Mouse (Mus musculus): ENCODE measurements around the gene Banp.

Gene Banp

DNA sequence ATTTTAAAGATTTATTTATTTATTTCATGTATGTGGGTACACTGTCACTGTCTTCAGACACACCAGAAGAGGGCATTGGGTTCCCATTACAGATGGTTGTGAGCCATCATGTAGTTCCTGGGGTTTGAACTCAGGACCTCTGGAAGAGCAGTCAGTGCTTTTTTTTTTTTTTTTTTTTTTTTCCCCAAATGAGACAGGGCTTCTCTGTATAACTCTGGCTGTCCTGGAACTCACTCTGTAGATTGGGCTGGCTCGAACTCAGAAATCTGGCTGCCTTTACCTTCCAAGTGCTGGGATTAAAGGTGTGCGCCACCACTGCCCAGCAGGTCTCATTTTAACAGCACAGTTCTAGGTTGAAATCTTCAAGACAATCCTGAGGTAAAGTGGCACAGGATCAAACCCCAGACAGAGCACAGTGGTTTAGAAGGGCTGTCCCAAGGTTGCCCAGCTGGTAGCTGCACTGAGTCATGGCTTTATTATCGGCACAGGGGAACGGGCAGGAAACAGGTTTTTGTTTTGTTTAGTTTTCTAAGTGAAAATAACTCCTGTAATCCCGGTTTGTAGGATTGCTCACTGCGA, at the start of gene Banp:
TSS of gene Banp (plus strand) at position 529 of the 579 bp plus-strand sequence.
- no peak for DNase-seq (ENCODE audit: low read depth)

DNA sequence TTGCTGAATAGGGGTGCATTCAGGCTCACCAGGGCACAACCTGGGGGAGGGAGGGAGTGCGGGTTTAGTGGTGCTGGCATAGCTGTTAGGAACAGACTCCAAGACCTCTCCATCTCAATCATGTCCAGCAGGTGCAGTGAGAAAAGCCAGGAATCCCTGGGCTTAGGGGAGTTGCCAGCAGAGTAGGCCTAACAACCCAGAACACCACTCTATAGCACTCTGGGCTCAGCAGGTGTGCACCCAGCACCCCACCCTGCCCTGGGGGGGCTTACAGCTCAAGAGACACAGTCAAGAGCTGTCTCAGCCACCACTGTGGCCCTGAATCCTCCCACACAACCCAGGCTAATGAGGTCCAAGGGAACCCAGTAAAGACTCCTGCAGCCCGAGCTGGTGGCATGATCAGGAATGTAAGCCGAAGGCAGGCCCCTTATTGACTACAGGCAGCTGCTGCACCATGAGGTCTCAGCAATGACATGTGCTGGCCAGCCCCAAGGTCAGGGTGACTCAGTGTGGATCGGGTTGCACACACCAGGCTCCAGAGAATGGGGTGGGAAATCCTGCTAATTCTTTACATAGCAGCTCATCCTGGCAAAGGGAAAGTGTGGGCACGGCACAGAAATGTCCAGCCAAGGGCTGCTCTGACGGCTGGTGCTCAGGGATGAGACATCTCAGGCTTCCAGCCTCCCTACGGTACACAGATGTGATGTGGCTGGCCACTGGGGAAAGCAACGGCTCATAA, 47.9 kb upstream of the Banp start:
- DNase-seq (ENCODE audit: low read depth) = peak; percentile 67

DNA sequence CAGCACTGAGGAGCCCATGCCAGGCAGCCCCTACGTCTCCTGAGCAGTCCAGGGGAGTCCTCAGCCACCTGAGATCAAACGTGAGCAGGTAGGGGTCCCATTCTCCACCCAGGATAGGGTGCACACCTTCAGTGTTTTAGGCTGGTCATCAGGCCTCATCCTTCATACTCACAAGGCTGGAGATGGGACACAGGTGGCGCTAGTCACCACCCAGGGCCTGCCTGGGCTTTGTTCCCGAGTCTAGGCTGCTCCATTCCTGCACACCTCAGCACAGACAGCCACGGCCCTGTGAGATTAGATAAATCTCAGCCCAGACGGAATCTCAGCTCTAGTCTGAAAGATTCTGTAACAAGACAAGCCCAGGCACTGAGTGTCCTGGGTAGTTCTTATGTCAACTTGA, 45.6 kb upstream of the Banp start:
- DNase-seq (ENCODE audit: low read depth) = no peak

- no peak for DNase-seq (ENCODE audit: low read depth)
Measured at GRCm38 (mm10) chr8:121904999-121905398, 44.6 kb upstream of the Banp start.

GRCm38 (mm10) chr8:121905420-121905819, 44.1 kb upstream of the Banp start:
- no peak for DNase-seq (ENCODE audit: low read depth)

DNA sequence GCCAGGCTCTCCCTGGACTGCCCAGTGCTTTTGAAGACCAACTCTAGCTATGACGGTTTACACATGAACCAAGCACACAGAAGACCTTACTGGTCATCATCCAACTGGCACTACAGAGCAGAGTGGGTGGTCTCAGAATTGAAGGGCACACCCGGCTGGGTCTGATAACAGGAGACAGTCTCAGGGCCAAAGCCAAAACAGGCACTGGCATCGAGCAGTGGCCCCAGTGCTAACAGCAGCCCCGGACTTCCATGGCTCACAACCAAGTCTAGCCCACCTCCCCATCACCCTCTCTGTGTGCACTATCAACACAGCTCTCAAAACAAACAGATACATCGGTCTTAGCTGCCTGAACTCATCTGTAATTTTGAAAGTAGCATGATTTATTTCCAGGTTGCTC, 43.7 kb upstream of the Banp start:
- DNase-seq (ENCODE audit: low read depth) = no peak

- DNase-seq (ENCODE audit: low read depth) = peak; percentile 87
Measured at GRCm38 (mm10) chr8:121906542-121907512, 42.7 kb upstream of the Banp start.

GRCm38 (mm10) chr8:121907587-121908248, 41.8 kb upstream of the Banp start, which contains the start of gene Slc7a5:
Gene Slc7a5 (minus strand): TSS chr8:121907694.
- peak; percentile 97 for DNase-seq (ENCODE audit: low read depth)

DNA sequence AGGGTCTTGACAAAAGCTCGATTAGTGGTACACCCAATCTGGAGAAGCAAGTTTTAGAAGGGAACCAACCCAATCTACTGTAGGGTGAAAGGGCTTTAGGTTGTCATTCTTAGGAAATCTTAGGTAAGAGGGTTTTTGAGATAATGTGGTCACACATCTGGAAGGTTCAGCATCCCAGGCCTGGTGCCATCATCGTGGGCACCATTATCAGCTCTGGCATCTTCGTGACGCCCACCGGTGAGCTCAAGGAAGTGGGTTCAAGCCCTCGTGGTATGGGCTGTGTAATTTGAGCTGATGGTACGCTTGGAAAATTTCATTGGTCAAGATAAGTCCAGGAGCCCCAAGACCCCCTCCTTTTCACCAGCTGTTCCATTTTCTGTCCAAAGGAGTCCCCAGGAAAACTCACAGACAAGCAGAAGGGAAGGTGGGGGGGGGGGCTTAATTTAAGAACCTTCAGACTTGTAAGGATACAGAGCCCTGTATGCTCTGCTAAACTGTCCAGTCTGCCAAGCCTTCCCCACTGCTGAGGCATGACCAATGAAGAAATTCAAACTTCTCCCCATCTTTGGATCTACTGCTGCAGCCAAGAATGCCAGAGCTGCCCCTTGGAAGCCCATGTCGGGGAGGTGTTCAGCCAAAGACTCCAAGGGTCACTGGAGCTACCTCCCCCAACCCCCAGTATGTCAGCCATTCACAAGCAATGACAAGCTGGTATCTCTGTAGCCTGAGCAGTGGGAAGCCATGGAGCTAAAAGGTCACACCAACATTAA, 41.0 kb upstream of the Banp start:
- DNase-seq (ENCODE audit: low read depth) = peak; percentile 89

GRCm38 (mm10) chr8:121909148-121909541, 40.4 kb upstream of the Banp start:
- DNase-seq (ENCODE audit: low read depth) = peak; percentile 63

DNA sequence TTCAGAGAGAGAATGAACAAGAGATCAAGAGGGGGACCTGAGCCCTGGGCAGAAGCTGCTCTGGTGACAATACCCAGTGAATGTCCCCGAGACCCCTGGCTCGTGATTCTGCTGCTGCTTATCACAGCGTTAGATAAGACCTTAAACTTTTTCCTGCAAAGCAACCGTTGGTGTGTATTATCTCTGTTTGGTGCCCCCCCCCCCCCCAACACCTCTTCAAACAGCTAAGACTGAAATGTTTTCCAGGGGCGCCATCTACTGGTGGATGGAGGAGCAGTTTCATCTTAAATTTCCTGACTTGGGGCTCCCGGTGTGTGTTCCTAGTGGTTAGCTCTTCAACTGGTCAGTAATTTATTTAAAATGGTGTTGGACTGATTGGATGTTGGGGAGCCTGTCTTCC, 39.9 kb upstream of the Banp start:
- DNase-seq (ENCODE audit: low read depth) = peak; percentile 91

- DNase-seq (ENCODE audit: low read depth) = no peak
Measured at GRCm38 (mm10) chr8:121911400-121911799, 38.1 kb upstream of the Banp start.

DNA sequence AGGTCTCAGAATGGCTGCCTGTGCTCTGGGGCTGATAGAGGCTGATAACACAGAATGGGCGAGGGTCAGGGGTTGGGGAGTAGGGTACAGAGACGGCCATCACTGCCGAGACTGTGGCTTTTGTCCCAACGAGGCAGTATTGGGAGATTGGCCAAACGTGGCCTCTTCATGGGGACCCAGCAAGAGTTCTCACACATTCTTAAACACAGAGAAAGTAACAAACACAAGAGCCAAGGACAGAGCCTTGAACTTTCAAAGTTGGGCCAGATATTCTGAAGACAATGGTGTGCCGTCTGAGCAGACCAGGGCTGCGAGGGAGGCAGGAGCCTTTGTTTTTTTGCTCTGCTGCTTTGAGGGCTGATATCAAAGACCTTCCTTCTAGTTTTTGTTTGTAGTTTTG, 37.6 kb upstream of the Banp start:
- no peak for DNase-seq (ENCODE audit: low read depth)

DNA sequence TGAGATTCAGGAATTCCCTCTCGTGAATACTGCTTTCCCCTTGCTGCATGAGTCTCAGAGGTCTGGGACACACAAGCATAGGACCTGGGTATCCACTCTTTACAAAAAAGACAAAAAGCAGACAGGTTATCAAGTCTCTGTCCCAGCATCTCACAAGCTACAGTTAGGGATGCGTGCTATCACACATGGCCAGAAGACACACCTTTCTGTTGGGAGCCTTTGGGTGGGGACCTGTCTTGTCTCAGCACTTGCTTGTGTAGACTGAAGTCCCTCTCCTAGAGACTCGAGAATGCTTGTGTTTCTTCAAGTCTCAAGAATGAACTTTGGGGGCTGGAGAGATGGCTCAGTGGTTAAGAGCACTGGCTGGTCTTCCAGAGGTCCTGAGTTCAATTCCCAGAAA, 36.7 kb upstream of the Banp start:
- DNase-seq (ENCODE audit: low read depth) = no peak

DNA sequence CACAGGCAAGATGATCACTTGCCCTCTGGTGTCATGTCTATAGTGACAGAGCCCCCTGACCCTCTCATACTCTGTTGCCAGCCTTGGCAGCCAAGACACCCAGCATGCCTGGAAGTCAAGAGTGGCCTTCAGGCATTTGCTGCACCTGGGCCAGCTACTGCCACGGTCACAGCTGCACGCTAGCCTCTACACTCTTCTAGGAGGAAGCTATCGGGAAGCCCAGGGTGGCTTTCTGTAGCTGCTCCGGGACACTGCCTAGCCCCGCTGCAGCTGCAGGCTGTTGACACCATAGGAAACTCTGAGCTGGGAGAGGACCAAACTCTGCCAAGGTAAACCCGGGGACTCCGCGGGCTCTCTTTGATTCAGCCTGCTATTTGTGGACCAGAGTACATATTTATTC, 36.2 kb upstream of the Banp start:
- no peak for DNase-seq (ENCODE audit: low read depth)

DNA sequence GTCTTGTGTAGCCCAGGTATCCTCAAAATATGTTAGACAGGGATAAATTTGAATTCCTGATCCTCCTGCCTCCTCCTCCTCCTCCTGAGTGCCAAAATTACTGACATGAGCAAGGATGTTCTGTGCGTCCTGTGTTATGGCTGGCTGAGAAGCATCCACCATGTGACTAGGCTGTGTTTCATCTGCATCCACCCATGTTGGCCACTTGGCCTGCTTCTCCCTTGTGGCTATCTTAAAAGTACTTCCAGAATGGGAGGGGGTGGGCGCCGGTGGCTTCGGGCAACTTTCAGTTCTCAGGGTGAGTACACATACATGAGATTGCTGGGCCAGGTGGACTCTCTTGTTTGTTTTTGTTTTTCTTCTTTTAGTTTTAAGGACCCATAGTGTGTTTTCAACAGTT, 30.4 kb upstream of the Banp start:
- DNase-seq (ENCODE audit: low read depth) = no peak

DNA sequence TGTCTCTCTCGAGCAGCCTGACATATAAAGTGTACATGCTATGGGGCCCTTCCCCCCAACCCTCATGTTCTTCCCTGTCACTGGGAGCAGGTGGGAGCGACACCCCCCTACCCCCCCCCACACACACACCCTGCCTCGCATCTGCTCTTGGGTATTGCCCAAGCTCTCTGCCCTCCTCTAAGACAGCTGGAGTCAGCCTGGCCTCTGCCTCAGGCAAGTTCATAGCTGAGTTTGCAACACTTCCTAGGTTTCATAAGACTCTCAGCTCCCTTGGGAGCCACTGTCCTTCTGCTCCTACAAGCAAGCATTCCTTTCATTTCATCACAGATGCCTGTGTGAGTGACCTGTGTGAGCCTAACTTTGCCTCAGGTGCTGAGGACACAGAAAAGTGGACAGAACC, 29.8 kb upstream of the Banp start:
- peak; percentile 43 for DNase-seq (ENCODE audit: low read depth)

DNA sequence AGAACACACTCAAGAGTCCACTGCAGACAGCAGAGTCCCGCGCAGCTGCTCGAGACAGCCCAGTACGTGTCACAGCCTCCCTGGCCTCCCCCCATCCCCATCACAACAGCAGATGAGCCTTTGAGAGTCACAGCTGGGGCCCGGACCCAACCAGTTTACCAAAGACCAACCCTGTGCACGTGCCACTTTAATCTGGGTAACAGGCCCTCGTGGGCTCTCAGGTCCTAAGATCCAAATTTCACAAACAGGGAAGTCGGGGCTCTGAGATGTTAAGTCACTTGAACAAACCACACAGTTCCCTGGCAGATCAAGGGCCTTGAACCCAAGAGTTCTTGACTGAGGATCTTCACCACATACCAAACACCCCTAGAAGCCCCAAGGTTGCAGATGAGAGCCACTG, 28.0 kb upstream of the Banp start:
- no peak for DNase-seq (ENCODE audit: low read depth)

DNA sequence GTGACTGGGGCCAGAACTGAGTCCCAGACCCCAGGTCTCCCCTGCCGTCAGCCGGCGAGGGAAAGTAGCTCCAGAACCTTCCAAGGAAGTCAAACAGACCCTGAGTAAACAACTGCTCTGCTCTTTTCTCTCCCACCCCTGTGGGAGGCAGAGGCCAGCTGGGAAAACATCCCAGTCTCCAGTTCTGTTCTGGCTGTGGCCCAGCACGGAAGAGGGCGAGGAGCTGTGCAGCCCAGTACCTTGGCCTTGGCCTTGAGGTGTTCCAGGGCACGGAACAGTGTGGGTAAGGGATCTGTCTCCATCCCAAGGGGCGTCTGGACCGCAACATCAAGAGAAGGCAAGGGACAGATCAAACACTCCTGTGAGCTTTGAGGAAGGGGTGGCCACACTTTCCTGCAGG, 27.4 kb upstream of the Banp start:
- no peak for DNase-seq (ENCODE audit: low read depth)

DNA sequence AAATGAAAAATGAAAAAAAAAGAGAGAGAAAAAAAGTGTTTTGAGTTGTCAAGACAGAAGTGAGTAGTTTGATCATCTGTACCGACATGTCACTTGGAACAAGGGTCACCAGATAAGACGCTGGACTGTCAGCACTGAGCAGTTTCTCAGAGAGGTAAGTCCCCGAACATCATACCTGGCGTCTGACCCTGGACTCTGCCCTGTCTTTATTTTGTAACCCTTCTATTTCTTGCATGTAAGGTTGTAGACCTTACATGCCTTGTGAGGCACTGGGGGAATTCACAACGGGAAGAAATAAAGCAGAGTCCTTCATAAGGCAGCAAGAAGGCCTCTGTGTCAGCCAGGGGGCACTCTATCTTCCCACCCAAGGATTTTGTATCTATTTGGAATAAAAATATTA, 24.9 kb upstream of the Banp start:
- DNase-seq (ENCODE audit: low read depth) = no peak

- DNase-seq (ENCODE audit: low read depth) = peak; percentile 84
Measured at GRCm38 (mm10) chr8:121925624-121926023, 23.9 kb upstream of the Banp start.

Measured in 416B (cell line).